Mouse (Mus musculus): ENCODE results near the gene Hoxb7.

Hoxb7 gene

GRCm38 (mm10) chr11:96334998-96335397 is 48.6 kb downstream of the Hoxb7 start:
- DNase-seq (ENCODE audit: low spot score in 2 of 2), result no peak

DNA sequence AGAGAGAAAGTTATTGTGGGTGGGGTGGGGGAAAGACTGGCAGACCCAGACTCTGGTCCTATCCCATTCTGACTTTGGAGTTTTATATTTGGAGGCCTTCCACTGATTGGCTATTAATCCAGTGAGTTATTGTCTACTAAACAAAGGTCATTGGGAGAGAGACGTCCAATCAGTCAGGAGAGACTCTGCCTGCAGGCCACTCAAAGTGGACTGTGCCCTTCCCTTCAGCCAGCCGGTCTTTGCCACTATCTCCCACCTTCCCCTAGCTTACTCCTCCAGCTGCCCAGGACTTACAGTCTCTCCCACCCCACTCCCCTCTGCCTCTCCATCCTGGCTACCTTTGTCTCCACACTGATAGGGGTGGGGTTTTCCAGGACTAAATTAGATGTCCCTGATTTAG is 50.2 kb downstream of the Hoxb7 start:
- DNase-seq (ENCODE audit: low spot score in 2 of 2), result no peak

- DNase-seq (ENCODE audit: low spot score in 2 of 2), result no peak
Observed at GRCm38 (mm10) chr11:96337026-96337425, 50.6 kb downstream of the Hoxb7 start.

DNA sequence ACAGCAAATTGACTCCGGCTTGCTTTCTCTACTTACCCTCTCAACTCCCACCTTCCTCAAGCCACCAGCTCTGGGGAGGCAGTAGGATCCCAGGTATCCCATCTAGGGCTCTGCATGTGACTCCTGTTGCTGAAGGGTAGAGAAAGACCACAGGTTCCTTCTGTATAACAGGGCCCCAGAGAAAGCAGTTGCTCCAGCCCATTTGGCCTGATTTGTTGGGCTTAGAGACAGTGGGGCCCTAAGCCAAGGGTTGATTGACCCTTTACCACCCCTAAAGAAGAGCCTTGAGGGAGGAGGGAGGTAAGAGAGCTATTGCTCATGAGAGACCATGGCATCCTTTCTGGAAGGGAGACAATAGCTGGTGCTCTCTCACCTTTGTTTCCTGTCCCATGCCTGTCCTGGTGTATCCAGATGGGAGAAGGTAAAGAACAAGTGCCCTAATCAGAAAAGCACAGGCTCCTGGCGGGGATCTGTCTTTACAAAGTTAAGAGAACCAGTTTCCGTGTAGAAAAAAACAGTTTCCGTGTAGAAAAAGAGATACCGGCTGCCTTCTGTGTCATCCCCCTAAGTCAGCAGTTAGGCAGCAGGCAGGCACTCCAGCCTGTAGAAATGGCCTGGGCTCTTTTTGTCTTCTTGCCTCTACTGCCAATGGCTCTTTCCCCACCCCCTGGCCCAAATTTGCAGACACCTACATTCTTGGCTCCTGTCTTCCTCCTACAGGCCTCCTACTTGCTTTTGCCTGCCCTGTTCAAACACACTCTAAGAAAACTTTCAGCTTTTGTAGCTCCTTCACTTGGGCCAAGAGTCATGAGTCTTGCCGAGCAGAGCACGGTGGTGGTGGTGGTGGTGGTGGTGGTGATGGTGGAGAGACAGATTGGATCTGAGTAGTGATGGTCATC is 52.8 kb downstream of the Hoxb7 start:
- DNase-seq (ENCODE audit: low spot score in 2 of 2), result no peak

Measured in natural killer cell, adult 2 months (primary cell).